Mouse (Mus musculus) olfactory bulb, adult 2 months (tissue): Measurements from ENCODE around the gene Lrmp.

Experiments used
- CTCF ChIP-seq: fragments of 200-500 bp; IDR thresholded peaks from 2 replicates; pipeline ENCODE4 v1.5.1; 2012; ENCODE audit warnings: low read depth, mild to moderate bottlenecking, low read length, moderate library complexity; ENCODE audit not compliant: insufficient read depth
- POLR2A ChIP-seq: fragments of 200-500 bp; IDR thresholded peaks from 2 replicates; pipeline ENCODE4 v1.6.1; 2012; ENCODE audit warnings: mild to moderate bottlenecking, low read depth, low read length, moderate library complexity; ENCODE audit not compliant: insufficient read depth

DNA sequence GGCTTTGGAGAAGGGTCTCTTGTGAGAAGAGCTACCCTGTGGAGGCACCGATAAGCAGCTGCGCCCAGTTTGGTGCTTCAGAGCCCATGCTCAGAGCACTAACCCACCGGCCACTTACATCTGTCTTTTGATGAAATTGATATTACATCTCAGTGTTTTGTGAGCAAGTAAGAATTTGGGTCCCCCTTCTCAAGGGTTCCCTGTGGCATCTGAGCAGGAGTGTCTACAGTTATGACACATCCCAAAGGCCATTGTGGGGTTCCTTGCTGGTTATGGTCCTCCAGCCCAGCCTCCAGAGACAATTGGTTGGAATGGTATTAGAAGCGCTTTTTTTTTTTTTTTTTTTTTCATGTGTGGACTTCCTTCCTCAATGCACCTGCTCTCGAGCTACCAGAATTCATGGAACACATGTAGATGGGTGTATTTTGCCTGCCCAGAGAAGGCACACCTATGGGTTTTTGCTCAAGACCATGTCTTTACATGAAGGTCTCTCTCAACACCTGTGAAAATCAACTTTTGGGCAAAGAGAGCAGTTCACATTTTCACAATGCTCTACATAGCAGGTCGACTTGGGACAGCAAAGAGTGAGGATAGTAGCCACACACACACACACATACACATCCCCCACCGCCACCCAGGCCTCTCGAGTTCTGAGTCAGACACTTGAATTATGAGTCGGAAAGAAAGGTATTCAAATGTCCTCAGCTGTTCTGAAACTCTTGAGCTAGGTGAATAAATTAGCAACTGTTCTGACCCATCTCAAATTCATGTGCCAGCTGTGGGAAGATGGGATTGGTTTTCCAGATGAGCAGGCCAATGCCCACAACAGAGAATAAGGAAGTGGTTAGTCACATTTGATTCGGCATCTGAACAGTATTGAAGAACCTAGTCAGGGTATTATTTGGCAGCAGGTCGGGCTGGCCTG, 7.9 kb downstream of the Lrmp start:
- TF ChIP-seq CTCF (no peak), POLR2A (no peak)
